Mouse (Mus musculus): ENCODE data around the gene Tas2r135.

Gene Tas2r135

GRCm38 (mm10) chr6:42375131-42375530 is 30.1 kb upstream of the Tas2r135 start:
- DNase-seq: no peak

- DNase-seq: no peak
Observed at GRCm38 (mm10) chr6:42376016-42376415, 29.2 kb upstream of the Tas2r135 start.

GRCm38 (mm10) chr6:42376504-42377019 is 28.7 kb upstream of the Tas2r135 start:
- no peak for DNase-seq

- DNase-seq: no peak
Observed at GRCm38 (mm10) chr6:42377280-42377679, 28.0 kb upstream of the Tas2r135 start.

- DNase-seq: no peak
Observed at GRCm38 (mm10) chr6:42379551-42379950, 25.7 kb upstream of the Tas2r135 start.

- DNase-seq: peak; percentile 59 to 64
Observed at GRCm38 (mm10) chr6:42380416-42381144, 24.7 kb upstream of the Tas2r135 start.

- no peak for DNase-seq
Observed at GRCm38 (mm10) chr6:42381221-42381620, 24.0 kb upstream of the Tas2r135 start.

- DNase-seq: no peak
Observed at GRCm38 (mm10) chr6:42381916-42382381, 23.3 kb upstream of the Tas2r135 start.

GRCm38 (mm10) chr6:42383360-42383759 is 21.9 kb upstream of the Tas2r135 start:
- no peak for DNase-seq

GRCm38 (mm10) chr6:42385635-42386034 is 19.6 kb upstream of the Tas2r135 start:
- no peak for DNase-seq

GRCm38 (mm10) chr6:42391796-42392330 is 13.4 kb upstream of the Tas2r135 start:
- DNase-seq: peak; percentile 43 to 44

- DNase-seq: peak; percentile 75 to 82
Observed at GRCm38 (mm10) chr6:42395960-42396809, 9.0 kb upstream of the Tas2r135 start.

GRCm38 (mm10) chr6:42397041-42397657 is 8.1 kb upstream of the Tas2r135 start:
- no peak for DNase-seq

GRCm38 (mm10) chr6:42398285-42398684 is 6.9 kb upstream of the Tas2r135 start:
- no peak for DNase-seq

- no peak for DNase-seq
Observed at GRCm38 (mm10) chr6:42398998-42399397, 6.2 kb upstream of the Tas2r135 start.

- no peak for DNase-seq
Observed at GRCm38 (mm10) chr6:42399938-42400337, 5.3 kb upstream of the Tas2r135 start, which contains the start of gene Tas2r143. Tas2r143 (plus strand) TSS chr6:42400238.

- no peak for DNase-seq
Observed at GRCm38 (mm10) chr6:42419443-42419842, 14.2 kb downstream of the Tas2r135 start.

- no peak for DNase-seq
Observed at GRCm38 (mm10) chr6:42421439-42421838, 16.2 kb downstream of the Tas2r135 start.

- no peak for DNase-seq
Observed at GRCm38 (mm10) chr6:42424472-42424871, 19.2 kb downstream of the Tas2r135 start.

- no peak for DNase-seq
Observed at GRCm38 (mm10) chr6:42426337-42426736, 21.1 kb downstream of the Tas2r135 start.

GRCm38 (mm10) chr6:42433554-42433953 is 28.3 kb downstream of the Tas2r135 start:
- DNase-seq: no peak

GRCm38 (mm10) chr6:42434446-42434845 is 29.2 kb downstream of the Tas2r135 start, which contains the start of gene Tas2r126:
Tas2r126 (plus strand) TSS chr6:42434535.
- DNase-seq: peak in 1 of 2 experiments; percentile 2

GRCm38 (mm10) chr6:42435490-42435889 is 30.3 kb downstream of the Tas2r135 start:
- no peak for DNase-seq

Measured in kidney, postnatal 4 days (tissue).